ENCODE assay signal across 12 mouse cellular contexts in genomic region chr17:5331387-5331786, GRCm38 (mm10).
A peak's percentile ranks its signal among the peaks of the same experiment; 100 is the strongest.
DNase-seq lines count a peak whose midpoint lies in the region; ATAC-seq and TF ChIP-seq lines count a peak whose summit lies in the region.
"Had no signal": no experiment of that assay in that cellular context is flagged by ENCODE, and none has a peak within 500 bp of the region (broad histone marks: within the 10 kb centered on the region; RNA-seq: fewer than 3 reads in every experiment).

No protein-coding gene starts in this region.

- H3K27ac ChIP-seq in limb, embryonic 11.5 days (replicated peaks; ENCODE audit: low read depth, low read length), result no peak overlapping the region
- H3K27ac ChIP-seq in limb, embryonic 10.5 days, result no peak overlapping the region
- H3K27ac ChIP-seq: forebrain, embryonic 12.5 days; midbrain, embryonic 15.5 days had no signal

- no peaks in the 10 kb centered on the region for H3K4me1 ChIP-seq in limb, embryonic 11.5 days (ENCODE audit: control insufficient read depth, insufficient read depth, low read length)
- H3K4me1 ChIP-seq in limb, embryonic 10.5 days, result no peaks in the 10 kb centered on the region
- H3K4me1 ChIP-seq in E14TG2a.4 (replicated peaks; ENCODE audit: low read depth, low read length), result 0 out of 2 replicates have a peak, but pooled peaks cover 1% of the 10 kb centered on the region
- H3K4me1 ChIP-seq: forebrain, embryonic 12.5 days; midbrain, embryonic 15.5 days had no signal

- peaks cover 8% of the 10 kb centered on the region; the same call in 1 of the 2 replicates for H3K36me3 ChIP-seq in limb, embryonic 11.5 days (ENCODE audit: control insufficient read depth, insufficient read depth, low read length)
- peaks cover 97% of the 10 kb centered on the region for H3K36me3 ChIP-seq in limb, embryonic 10.5 days
- peaks cover 59% of the 10 kb centered on the region for H3K36me3 ChIP-seq in E14TG2a.4 (ENCODE audit: insufficient read depth, low read length)

- no peaks in the 10 kb centered on the region for H3K9me3 ChIP-seq in limb, embryonic 11.5 days (ENCODE audit: control insufficient read depth, low read length)
- no peaks in the 10 kb centered on the region for H3K9me3 ChIP-seq in limb, embryonic 10.5 days (replicated peaks)
- H3K9me3 ChIP-seq in E14TG2a.4 (ENCODE audit: low read length), result no peaks in the 10 kb centered on the region
- H3K9me3 ChIP-seq: forebrain, embryonic 12.5 days; midbrain, embryonic 15.5 days had no signal

- no peak overlapping the region for H3K4me3 ChIP-seq in limb, embryonic 11.5 days (ENCODE audit: low read depth, low read length)
- H3K4me3 ChIP-seq in limb, embryonic 10.5 days, result no peak overlapping the region
- H3K4me3 ChIP-seq in E14TG2a.4 (replicated peaks; ENCODE audit: low read length), result no peak overlapping the region
- H3K4me3 ChIP-seq: forebrain, embryonic 12.5 days; midbrain, embryonic 15.5 days had no signal

- 81% methylated on average over 1 of the region's 1 CpGs for WGBS in limb, embryonic 11.5 days
- WGBS in limb, embryonic 10.5 days, result 71% methylated on average over 1 of the region's 1 CpGs

- no peak for ATAC-seq in limb, embryonic 11.5 days (ENCODE audit: insufficient number of reproducible peaks, low FRiP score, low TSS enrichment, low read depth)
- ATAC-seq in erythroblast, adult 5-6 weeks (replicated peaks; ENCODE audit: low FRiP score, poor library complexity, severe bottlenecking), result 0 out of 2 replicates have a peak, but pooled peaks have one; percentile 64
- ATAC-seq: midbrain, embryonic 15.5 days had no signal

- H3K27me3 ChIP-seq in limb, embryonic 11.5 days (ENCODE audit: control insufficient read depth, insufficient read depth, low read length), result no peaks in the 10 kb centered on the region
- H3K27me3 ChIP-seq in limb, embryonic 10.5 days (ENCODE audit: low read depth, poor library complexity, severe bottlenecking), result 0 out of 2 replicates have a peak, but pooled peaks cover under 1% of the 10 kb centered on the region
- peaks cover 18% of the 10 kb centered on the region for H3K27me3 ChIP-seq in E14TG2a.4 (ENCODE audit: insufficient read depth, low read length)
- H3K27me3 ChIP-seq: midbrain, embryonic 15.5 days had no signal

- H3K4me2 ChIP-seq in limb, embryonic 11.5 days (ENCODE audit: low read depth, severe bottlenecking), result no peak overlapping the region
- H3K4me2 ChIP-seq: forebrain, embryonic 12.5 days; midbrain, embryonic 15.5 days had no signal

- H3K9ac ChIP-seq in limb, embryonic 11.5 days (ENCODE audit: low read length), result no peak overlapping the region
- H3K9ac ChIP-seq: forebrain, embryonic 12.5 days; midbrain, embryonic 15.5 days had no signal

- DNase-seq in embryo, embryonic 11 days, result peak; percentile 31
- DNase-seq in embryo, embryonic 10 days (ENCODE audit: low spot score), result no peak
- DNase-seq in limb, embryonic 11.5 days (ENCODE audit: low spot score), result peak; percentile 39
- no peak for DNase-seq in limb, embryonic 10.5 days (ENCODE audit: low spot score)
- no peak for DNase-seq in spleen, adult 12 weeks (ENCODE audit: low spot score)
- DNase-seq in heart, adult 18-20 months, result no peak
- DNase-seq: heart, postnatal 14 days; spleen, adult 18-20 months had no signal

- TF ChIP-seq CTCF in E14TG2a.4 (conservative IDR thresholded peaks at IDR 0.05; ENCODE audit: low read length), result peak; percentile 83

Comparison
In these comparisons a context has a peak if more than half of its experiments do, and no peak if none do; other contexts are left out.
1. DNase-seq: peak in embryo, embryonic 11 days (single experiment) and limb, embryonic 11.5 days (single experiment); none in embryo, embryonic 10 days (single experiment), limb, embryonic 10.5 days (single experiment), spleen, adult 12 weeks (single experiment) and heart, adult 18-20 months (0 of 2).